Mouse (Mus musculus) c-Kit-positive CD71-negative TER-119-negative erythroid progenitor cells, embryonic 14.5 days (primary cell): Measurements from ENCODE around the gene Cldn24.

Experiments
- DNase-seq: peaks from one replicate; pipeline ENCODE4 v3.0.0-alpha.2; 2013; ENCODE audit warnings: low read depth

The Cldn24 gene

GRCm38 (mm10) chr8:47832616-47833015 lies 10.7 kb downstream of the Cldn24 start:
- DNase-seq = no peak

- DNase-seq = no peak
These were observed 12.0 kb downstream of the Cldn24 start for GRCm38 (mm10) chr8:47833944-47834343.

- no peak for DNase-seq
These were observed 21.1 kb downstream of the Cldn24 start for GRCm38 (mm10) chr8:47843063-47843462.

- no peak for DNase-seq
These were observed 21.7 kb downstream of the Cldn24 start for GRCm38 (mm10) chr8:47843651-47844050.

GRCm38 (mm10) chr8:47845956-47846355 lies 24.0 kb downstream of the Cldn24 start:
- DNase-seq = no peak

GRCm38 (mm10) chr8:47847161-47847560 lies 25.2 kb downstream of the Cldn24 start:
- DNase-seq = no peak

GRCm38 (mm10) chr8:47847931-47848330 lies 26.0 kb downstream of the Cldn24 start:
- no peak for DNase-seq

GRCm38 (mm10) chr8:47849842-47850241 lies 27.9 kb downstream of the Cldn24 start:
- DNase-seq = no peak

- peak; percentile 9 for DNase-seq
These were observed 30.0 kb downstream of the Cldn24 start for GRCm38 (mm10) chr8:47851824-47852502.

GRCm38 (mm10) chr8:47852737-47853136 lies 30.8 kb downstream of the Cldn24 start:
- DNase-seq = no peak

GRCm38 (mm10) chr8:47853356-47853755 lies 31.4 kb downstream of the Cldn24 start:
- DNase-seq = no peak

- no peak for DNase-seq
These were observed 37.3 kb downstream of the Cldn24 start for GRCm38 (mm10) chr8:47859259-47859658.

GRCm38 (mm10) chr8:47866568-47866967 lies 44.6 kb downstream of the Cldn24 start:
- DNase-seq = no peak

GRCm38 (mm10) chr8:47867067-47867466 lies 45.1 kb downstream of the Cldn24 start:
- peak; percentile 48 for DNase-seq
